Mouse (Mus musculus) embryonic stem cell, embryonic (primary cell): ENCODE data around the gene Zfp414.

ENCODE experiments used
- CTCF ChIA-PET, 4 experiments: fragments of 300-600 bp in 2 of 4; fragments of 350-600 bp in 2 of 4; sonication (Branson Sonifier 250); formaldehyde crosslinking; loops; one replicate each; lab custom pipeline; 2022; ENCODE audit warnings: inconsistent platforms in 2 of 4; lab: Charles Lee
- POLR2A ChIA-PET, 4 experiments: fragments of 300-600 bp in 2 of 4; fragments of 350-600 bp in 2 of 4; sonication (Branson Sonifier 250); formaldehyde crosslinking; loops; one replicate each; lab custom pipeline; 2022; ENCODE audit warnings: antibody characterized with exemption in 4 of 4, inconsistent platforms in 1 of 4; lab: Charles Lee

Gene Zfp414

GRCm38 (mm10) chr17:33631796-33632195 is 2.9 kb downstream of the Zfp414 start:
- POLR2A ChIA-PET: interaction anchor here in 2 of 4 experiments (0.6 to 3.0 kb wide), 7 partner anchors 9 to 87 kb away, joined by 3 to 17 read pairs (median 4); partner anchors contain the start of gene March2 (in 1 of the 2)
- CTCF ChIA-PET: no interaction called here

- POLR2A ChIA-PET: interaction anchor here in 2 of 4 experiments (0.6 to 8.1 kb wide), 7 partner anchors 8 to 173 kb away, joined by 3 to 98 read pairs (median 4); partner anchors contain the start of genes Kank3 (in 1 of the 2) and Zfp414 (in 1 of the 2)
These were observed 8.1 kb downstream of the Zfp414 start for GRCm38 (mm10) chr17:33637038-33637437.

GRCm38 (mm10) chr17:33637516-33638276 is 8.8 kb downstream of the Zfp414 start, which contains the start of gene Pram1:
TSS of gene Pram1 (plus strand) at chr17:33638056.
- CTCF ChIA-PET: interaction anchor here in 1 of 4 experiments (0.6 kb wide), 1 partner anchor 49 kb away, joined by 5 read pairs; no protein-coding TSS in a partner anchor
- POLR2A ChIA-PET: interaction anchor here in 3 of 4 experiments (0.6 to 8.1 kb wide), 14 partner anchors 8 to 169 kb away, joined by 3 to 98 read pairs (median 4); partner anchors contain the start of genes Zfp414 (in 3 of the 3) and Rab11b (in 2 of the 3)

More at GRCm38 (mm10) chr17:33637038-33637437, 8.1 kb downstream of the Zfp414 start:
- CTCF ChIA-PET: no interaction called here

- ChIA-PET POLR2A (interaction anchor here in 3 of 4 experiments (0.7 to 8.1 kb wide), 19 partner anchors 8 to 606 kb away, joined by 3 to 98 read pairs (median 7); partner anchors contain the start of genes Zfp414 (in 2 of the 3), Rab11b (in 1 of the 3) and Zfp763 (in 1 of the 3)), CTCF (no interaction called here)
These were observed 10.9 kb downstream of the Zfp414 start for GRCm38 (mm10) chr17:33639743-33640142.

GRCm38 (mm10) chr17:33644068-33644467 is 15.2 kb downstream of the Zfp414 start:
- CTCF ChIA-PET: interaction anchor here in 3 of 4 experiments (0.5 to 1.0 kb wide), 4 partner anchors 15 to 960 kb away, joined by 3 read pairs; partner anchors contain the start of gene Zfp414 (in 1 of the 3)
- POLR2A ChIA-PET: interaction anchor here in 3 of 4 experiments (0.6 to 4.4 kb wide), 25 partner anchors 9 to 267 kb away, joined by 3 to 25 read pairs (median 5); partner anchors contain the start of genes Rab11b (in 2 of the 3) and Zfp414 (in 2 of the 3)

- CTCF ChIA-PET: no interaction called here
- POLR2A ChIA-PET: interaction anchor here in 2 of 4 experiments (0.9 to 11.4 kb wide), 14 partner anchors 7 to 268 kb away, joined by 3 to 98 read pairs (median 6); partner anchors contain the start of genes Zfp414 (in 2 of the 2) and Pram1 (in 1 of the 2)
These were observed 16.2 kb downstream of the Zfp414 start for GRCm38 (mm10) chr17:33645073-33645472.

GRCm38 (mm10) chr17:33649781-33650475 is 21.0 kb downstream of the Zfp414 start:
- ChIA-PET CTCF (no interaction called here), POLR2A (interaction anchor here in 2 of 4 experiments (0.6 to 11.4 kb wide), 28 partner anchors 9 to 1487 kb away, joined by 3 to 98 read pairs (median 4); partner anchors contain the start of genes Pram1 (in 2 of the 2), Zfp414 (in 2 of the 2), B3galt4 (in 1 of the 2) and Ndufa7 (in 1 of the 2))

GRCm38 (mm10) chr17:33666813-33667212 is 37.9 kb downstream of the Zfp414 start:
- ChIA-PET POLR2A (interaction anchor here in 2 of 4 experiments (0.6 to 18.1 kb wide), 9 partner anchors 7 to 160 kb away, joined by 3 to 260 read pairs (median 4); partner anchors contain the start of genes Rab11b (in 2 of the 2) and Zfp414 (in 1 of the 2)), CTCF (no interaction called here)

DNA sequence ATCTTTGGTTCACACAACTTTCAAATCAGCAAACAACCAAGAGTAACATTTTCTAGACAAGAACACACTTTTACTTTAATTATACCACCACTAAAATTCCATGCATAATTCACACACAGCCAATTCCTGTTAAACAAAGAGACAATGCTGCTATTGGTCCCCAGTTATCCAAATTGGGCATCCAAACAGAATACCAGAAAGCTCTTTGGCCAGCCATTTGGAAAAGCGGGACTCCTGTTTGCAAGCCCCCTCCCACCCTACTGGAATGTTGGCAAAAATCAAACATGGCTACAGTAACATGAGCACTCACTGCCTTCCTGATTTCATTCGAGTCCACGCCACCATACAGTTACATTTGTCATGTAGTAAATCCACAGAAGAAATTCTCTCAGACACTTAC is 40.8 kb downstream of the Zfp414 start:
- ChIA-PET POLR2A (interaction anchor here in 3 of 4 experiments (0.8 to 18.1 kb wide), 21 partner anchors 10 to 170 kb away, joined by 3 to 260 read pairs (median 5); partner anchors contain the start of genes Pram1 (in 1 of the 3), Rab11b (in 1 of the 3) and Zfp414 (in 1 of the 3)), CTCF (no interaction called here)

DNA sequence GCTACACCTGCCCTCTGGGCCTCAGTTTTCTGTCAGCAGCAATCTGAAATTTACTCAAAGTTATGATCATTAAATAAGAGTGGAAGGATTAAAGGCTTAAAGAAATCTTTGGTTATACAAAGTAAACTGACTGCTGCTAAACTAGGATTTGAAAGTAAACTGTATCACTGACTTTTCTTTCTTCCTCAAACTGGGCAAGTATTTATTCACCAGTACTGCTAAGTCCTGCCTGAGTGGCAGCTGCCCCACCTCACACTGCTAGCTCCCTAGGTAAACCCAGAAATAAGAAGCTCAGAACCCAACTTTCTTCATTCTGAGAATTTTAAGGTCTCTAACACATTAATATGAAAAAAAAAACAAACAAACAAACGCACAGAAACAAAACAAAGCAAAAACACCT is 44.9 kb downstream of the Zfp414 start:
- ChIA-PET CTCF (no interaction called here), POLR2A (interaction anchor here (0.6 to 18.1 kb wide), 16 partner anchors 8 to 168 kb away, joined by 3 to 260 read pairs (median 6); partner anchors contain the start of genes Ndufa7 (in 1 of the 4), Rab11b (in 1 of the 4), Rps28 (in 1 of the 4) and Zfp414 (in 1 of the 4))

DNA sequence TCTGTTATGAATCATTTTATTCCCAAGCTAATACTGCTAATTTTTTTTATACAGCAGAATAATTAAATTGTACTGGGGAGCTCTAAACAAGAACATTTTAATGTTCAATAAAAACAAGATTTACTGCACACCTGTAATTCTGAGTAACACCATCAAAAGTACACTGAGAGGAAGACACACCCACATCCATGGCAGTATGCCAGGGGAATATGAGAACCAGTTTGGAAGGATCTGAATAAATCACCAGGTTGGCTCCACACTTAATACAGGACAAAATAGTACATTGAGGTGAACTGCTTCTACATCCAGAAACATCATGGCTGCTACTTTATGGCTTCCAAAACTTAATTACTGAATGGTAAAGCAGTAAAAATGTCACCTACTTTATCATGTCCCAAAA is 46.6 kb downstream of the Zfp414 start:
- CTCF ChIA-PET: no interaction called here

GRCm38 (mm10) chr17:33676086-33676485 is 47.2 kb downstream of the Zfp414 start:
- POLR2A ChIA-PET: interaction anchor here in 2 of 4 experiments (0.6 to 1.6 kb wide), 4 partner anchors 9 to 84 kb away, joined by 3 read pairs; partner anchors contain the start of gene Rab11b (in 1 of the 2)
- CTCF ChIA-PET: no interaction called here

More for the DNA sequence above, 46.6 kb downstream of the Zfp414 start:
- POLR2A ChIA-PET: interaction anchor here in 2 of 4 experiments (0.7 to 18.1 kb wide), 13 partner anchors 7 to 148 kb away, joined by 3 to 260 read pairs (median 4); partner anchors contain the start of genes Ndufa7 (in 1 of the 2), Rab11b (in 1 of the 2) and Rps28 (in 1 of the 2)

- CTCF ChIA-PET: interaction anchor here in 1 of 4 experiments (1.1 kb wide), 1 partner anchor 124 kb away, joined by 3 read pairs; no protein-coding TSS in a partner anchor
- POLR2A ChIA-PET: interaction anchor here in 2 of 4 experiments (1.1 to 8.1 kb wide), 18 partner anchors 9 to 149 kb away, joined by 3 to 260 read pairs (median 4); partner anchors contain the start of genes Angptl4 (in 1 of the 2), Ndufa7 (in 1 of the 2), Rab11b (in 1 of the 2) and Rps28 (in 1 of the 2)
These were observed 49.9 kb downstream of the Zfp414 start for GRCm38 (mm10) chr17:33678771-33679170.
